Comparison of ENCODE assay signal across 8 mouse cellular contexts in genomic region chr2:119028941-119029551, GRCm38 (mm10). TPM values are rescaled to one million over a fixed set of nuclear protein-coding genes. Genes with fewer than 3 reads are reported as not detected.
A peak's percentile ranks its signal among the peaks of the same experiment; 100 is the strongest.
DNase-seq lines count a peak whose midpoint lies in the region; ATAC-seq and TF ChIP-seq lines count a peak whose summit lies in the region.

Gene Ccdc32 (minus strand): TSS chr2:119029393.

- peak within 1 kb of the TSS; percentile 65 for H3K4me2 ChIP-seq in embryonic facial prominence, embryonic 15.5 days (replicated peaks)
- H3K4me2 ChIP-seq in limb, embryonic 14.5 days (replicated peaks; ENCODE audit: low read depth, low read length, severe bottlenecking), result peak within 1 kb of the TSS; percentile 84
- peak within 1 kb of the TSS; percentile 80 for H3K4me2 ChIP-seq in midbrain, postnatal 0 days (ENCODE audit: low read depth, low read length, poor library complexity, severe bottlenecking)

- H3K36me3 ChIP-seq in embryonic facial prominence, embryonic 15.5 days, result peaks cover 12% of the 10 kb centered on the region; the same call in 1 of the 2 replicates
- peaks cover 7% of the 10 kb centered on the region; the same call in 1 of the 2 replicates for H3K36me3 ChIP-seq in limb, embryonic 14.5 days (ENCODE audit: control insufficient read depth, insufficient read depth, low read length)
- H3K36me3 ChIP-seq in midbrain, postnatal 0 days (ENCODE audit: insufficient read depth, low read length), result no peaks in the 10 kb centered on the region

- no peak for TF ChIP-seq CTCF in bone marrow, adult 2 months (IDR thresholded peaks at IDR 0.05; ENCODE audit: control insufficient read depth, insufficient read depth, low read length)
- no peak for TF ChIP-seq CTCF in midbrain, postnatal 0 days (IDR thresholded peaks at IDR 0.05)

- under 1% methylated on average over 28 of the region's 28 CpGs for WGBS in bone marrow, adult 2 months
- under 1% methylated on average over 28 of the region's 28 CpGs for WGBS in embryonic facial prominence, embryonic 15.5 days
- WGBS in limb, embryonic 14.5 days, result 2% methylated on average over 28 of the region's 28 CpGs
- WGBS in midbrain, postnatal 0 days, result under 1% methylated on average over 28 of the region's 28 CpGs

- H3K4me3 ChIP-seq in bone marrow, adult 2 months (replicated peaks; ENCODE audit: control insufficient read depth, low read depth, low read length), result peak within 1 kb of the TSS; percentile 89
- peak within 1 kb of the TSS; percentile 81 for H3K4me3 ChIP-seq in embryonic facial prominence, embryonic 15.5 days (replicated peaks)
- peak within 1 kb of the TSS; percentile 67 for H3K4me3 ChIP-seq in limb, embryonic 14.5 days (replicated peaks; ENCODE audit: low read length)
- peak within 1 kb of the TSS; percentile 67 for H3K4me3 ChIP-seq in midbrain, postnatal 0 days (ENCODE audit: low read depth, low read length)

- H3K9ac ChIP-seq in embryonic facial prominence, embryonic 15.5 days, result peak within 1 kb of the TSS; percentile 75
- peak within 1 kb of the TSS; percentile 64 for H3K9ac ChIP-seq in limb, embryonic 14.5 days (ENCODE audit: low read depth, low read length, severe bottlenecking)
- H3K9ac ChIP-seq in midbrain, postnatal 0 days (replicated peaks; ENCODE audit: low read length, poor library complexity, severe bottlenecking), result peak within 1 kb of the TSS; percentile 74

- peaks cover 2% of the 10 kb centered on the region; the same call in 1 of the 2 replicates for H3K4me1 ChIP-seq in bone marrow, adult 2 months (ENCODE audit: control insufficient read depth, insufficient read depth, low read length)
- peaks cover 4% of the 10 kb centered on the region for H3K4me1 ChIP-seq in embryonic facial prominence, embryonic 15.5 days
- peaks cover 5% of the 10 kb centered on the region; the same call in 1 of the 2 replicates for H3K4me1 ChIP-seq in limb, embryonic 14.5 days (ENCODE audit: control insufficient read depth, insufficient read depth, low read length)
- peaks cover 6% of the 10 kb centered on the region; the same call in 1 of the 2 replicates for H3K4me1 ChIP-seq in midbrain, postnatal 0 days (ENCODE audit: insufficient read depth, low read length)

- H3K27ac ChIP-seq in bone marrow, adult 2 months (ENCODE audit: control insufficient read depth, insufficient read depth, low read depth, low read length, poor library complexity), result no peak within 1 kb of the TSS
- no peak within 1 kb of the TSS for H3K27ac ChIP-seq in embryonic facial prominence, embryonic 15.5 days (replicated peaks)
- H3K27ac ChIP-seq in limb, embryonic 14.5 days (replicated peaks; ENCODE audit: low read depth, low read length), result no peak within 1 kb of the TSS
- H3K27ac ChIP-seq in midbrain, postnatal 0 days (ENCODE audit: low read depth, low read length), result 0 out of 2 replicates have a peak within 1 kb of the TSS, but pooled peaks have one; percentile 4

- TF ChIP-seq POLR2A in bone marrow, adult 2 months (IDR thresholded peaks at IDR 0.05; ENCODE audit: borderline replicate concordance, control insufficient read depth, low read depth, low read length), result no peak
- no peak for TF ChIP-seq POLR2A in limb, embryonic 14.5 days (IDR thresholded peaks at IDR 0.05; ENCODE audit: borderline replicate concordance, extremely low read depth, insufficient read depth, insufficient read length)

- no peaks in the 10 kb centered on the region for H3K9me3 ChIP-seq in embryonic facial prominence, embryonic 15.5 days (replicated peaks)
- H3K9me3 ChIP-seq in limb, embryonic 14.5 days (ENCODE audit: control insufficient read depth, low read length), result no peaks in the 10 kb centered on the region
- no peaks in the 10 kb centered on the region for H3K9me3 ChIP-seq in midbrain, postnatal 0 days (ENCODE audit: low read length)

- H3K27me3 ChIP-seq in embryonic facial prominence, embryonic 15.5 days, result no peaks in the 10 kb centered on the region
- no peaks in the 10 kb centered on the region for H3K27me3 ChIP-seq in limb, embryonic 14.5 days (ENCODE audit: control insufficient read depth, insufficient read depth, low read length)
- H3K27me3 ChIP-seq in midbrain, postnatal 0 days (ENCODE audit: insufficient read depth, low read length), result no peaks in the 10 kb centered on the region

- peak; percentile 92 for DNase-seq in 416B (ENCODE audit: low read depth)
- DNase-seq in heart, adult 8-10 months (ENCODE audit: low spot score), result peak; percentile 97
- DNase-seq in kidney, adult 9 months, result peak; percentile 99
- DNase-seq in limb, embryonic 14.5 days (ENCODE audit: low spot score), result peak; percentile 99
- peak; percentile 97 for DNase-seq in midbrain, postnatal 0 days (ENCODE audit: low spot score)
- DNase-seq in spleen, postnatal 14 days (ENCODE audit: low spot score in 2 of 2), result peak; percentile 88 to 92

- peak; percentile 93 for ATAC-seq in embryonic facial prominence, embryonic 15.5 days (ENCODE audit: insufficient number of reproducible peaks, low FRiP score, low TSS enrichment, low read depth)
- ATAC-seq in limb, embryonic 14.5 days (ENCODE audit: low FRiP score, low read depth), result peak; percentile 98
- peak; percentile 97 for ATAC-seq in midbrain, postnatal 0 days (ENCODE audit: low FRiP score)

RNA-seq across cellular contexts. Expression of gene Ccdc32, which starts in this region (rescaled TPM):
- 6.2 and 9.7 TPM in 2 replicates for polyA plus RNA-seq in bone marrow, adult 2 months (2011; ENCODE audit: insufficient read depth, insufficient read length, low replicate concordance, missing spikeins)
- polyA plus RNA-seq in embryonic facial prominence, embryonic 15.5 days (2015; fragmentation: Nextera tagmentation; extraction: Ambion mirVana), result 25.7 and 26.5 TPM in 2 replicates
- total RNA-seq in heart, adult 8-10 months (2022), result 10 to 100 TPM in 3 of 4 experiments, 1 to 10 TPM in 1; 9.5 to 13.6 (median 11.9) TPM
- 13.5 and 14.6 TPM in 2 replicates for polyA plus RNA-seq in limb, embryonic 14.5 days (2012; rRNA removed)
- 21.5 and 23.5 TPM in 2 replicates for polyA plus RNA-seq in limb, embryonic 14.5 days (2014; fragmentation: Nextera tagmentation; extraction: Ambion mirVana)
- 26.5 and 44.7 TPM in 2 replicates for total RNA-seq in midbrain, postnatal 0 days (2014; rRNA removed)
- polyA plus RNA-seq in midbrain, postnatal 0 days (2015; fragmentation: Nextera tagmentation; extraction: Ambion mirVana), result 49.4 and 51.8 TPM in 2 replicates
